Mouse (Mus musculus) neural tube, embryonic 15.5 days (tissue): ENCODE measurements around the gene Mga. TPM values are rescaled to one million over a fixed set of nuclear protein-coding genes. Genes with fewer than 3 reads are reported as not detected.

Source experiments
- ATAC-seq: fragments of 200-750 bp; cut with Nextera tagmentation; 2 replicates; pipeline ENCODE4 v1.8.0; 2017; ENCODE audit warnings: mild to moderate bottlenecking, moderate TSS enrichment, moderate library complexity; ENCODE audit not compliant: low FRiP score
- H3K27ac ChIP-seq: fragments of 300-500 bp; sonication (generic); replicated peaks from 2 replicates; pipeline ENCODE4 v1.5.1; 2015; ENCODE audit warnings: mild to moderate bottlenecking, inconsistent platforms
- H3K27me3 ChIP-seq: fragments of 300-500 bp; sonication (generic); replicated peaks from 2 replicates; pipeline ENCODE4 v1.6.1; 2015; ENCODE audit warnings: inconsistent platforms
- H3K36me3 ChIP-seq: fragments of 300-500 bp; sonication (generic); 2 replicates; pipeline ENCODE4 v1.6.1; 2015; ENCODE audit warnings: inconsistent platforms
- H3K4me1 ChIP-seq: fragments of 300-500 bp; sonication (generic); 2 replicates; pipeline ENCODE4 v1.6.1; 2015; ENCODE audit warnings: inconsistent platforms
- H3K4me2 ChIP-seq: fragments of 300-500 bp; sonication (generic); 2 replicates; pipeline ENCODE4 v1.6.1; 2015; ENCODE audit warnings: inconsistent platforms, mild to moderate bottlenecking, moderate library complexity
- H3K4me3 ChIP-seq: fragments of 300-500 bp; sonication (generic); replicated peaks from 2 replicates; pipeline ENCODE4 v1.5.1; 2015; ENCODE audit warnings: mild to moderate bottlenecking, inconsistent platforms
- H3K9ac ChIP-seq: fragments of 300-500 bp; sonication (generic); replicated peaks from 2 replicates; pipeline ENCODE4 v1.6.1; 2015; ENCODE audit warnings: mild to moderate bottlenecking, inconsistent platforms
- H3K9me3 ChIP-seq: fragments of 300-500 bp; sonication (generic); replicated peaks from 2 replicates; pipeline ENCODE4 v1.6.1; 2016; ENCODE audit warnings: inconsistent platforms
- whole genome bisulfite sequencing: fragments of 180-500 bp; shearing (Covaris S2); methylation state at CpG from one replicate; pipeline ENCODE4 v1.1.7; 2015; ENCODE audit warnings: mixed read lengths; 5-methylcytosine and 5-hydroxymethylcytosine counted together
- polyA plus RNA-seq: library from polyadenylated mRNA; unstranded; fragments of >200 nt; fragmentation: Nextera tagmentation; extraction: Ambion mirVana; gene quantifications from 2 replicates; pipeline ENCODE4 v1.2.1, GENCODE M21; 2015

Gene Mga
- polyA plus RNA-seq, 1 experiment from 2014 or later, result 25.4 TPM

DNA sequence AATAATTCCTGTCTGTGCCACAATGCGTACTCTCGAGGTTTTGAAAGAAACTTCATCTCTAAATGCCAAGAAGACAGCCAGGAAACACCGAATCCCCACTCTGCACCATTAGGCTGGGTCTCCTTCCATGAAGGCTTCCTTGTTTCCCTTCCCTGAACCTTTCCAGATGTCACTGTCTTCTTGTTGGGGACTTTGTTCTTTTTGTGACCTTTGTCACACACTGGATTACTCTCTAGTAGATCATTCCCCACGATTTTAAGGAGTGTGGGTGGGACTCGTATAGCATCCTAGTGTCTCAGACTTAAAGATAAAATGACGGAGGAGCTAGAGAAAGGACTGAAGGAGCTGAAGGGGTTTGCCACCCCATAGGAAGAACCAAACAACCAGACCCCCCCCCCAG is 93.9 kb downstream of the Mga start:
- Histone ChIP-seq H3K9ac (no peak overlapping the region), H3K27me3 (no peaks in the 10 kb centered on the region), H3K4me3 (no peak overlapping the region), H3K4me2 (no peak overlapping the region), H3K27ac (no peak overlapping the region), H3K4me1 (peaks cover 11% of the 10 kb centered on the region; the same call in 1 of the 2 replicates), H3K9me3 (no peaks in the 10 kb centered on the region), H3K36me3 (peaks cover 3% of the 10 kb centered on the region; the same call in 1 of the 2 replicates)
- no peak for ATAC-seq
- WGBS, result 84% methylated on average over 6 of the region's 6 CpGs

DNA sequence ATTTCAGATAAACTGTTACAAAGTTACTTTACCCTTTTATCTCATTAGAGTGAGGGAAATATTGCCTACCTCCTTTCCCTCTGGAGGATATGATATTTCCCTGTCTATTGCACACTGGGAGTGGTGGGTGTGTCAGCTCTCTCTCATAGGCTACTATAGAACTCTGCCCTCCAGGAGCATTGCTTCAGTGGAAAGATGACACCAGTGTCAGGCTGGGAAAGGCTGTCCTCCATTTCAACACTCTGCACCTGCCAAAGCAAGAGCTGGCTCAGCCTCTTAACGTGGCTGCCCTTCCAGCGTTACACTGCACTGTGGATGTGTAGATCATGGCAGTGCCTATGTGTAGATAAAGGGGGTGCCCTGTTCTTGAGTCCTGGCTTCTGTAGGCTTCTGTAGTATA is 95.3 kb downstream of the Mga start:
- no peak overlapping the region for H3K4me3 ChIP-seq
- H3K4me1 ChIP-seq, result peaks cover 19% of the 10 kb centered on the region; the same call in 1 of the 2 replicates
- no peak for ATAC-seq
- H3K9ac ChIP-seq, result no peak overlapping the region
- no peak overlapping the region for H3K4me2 ChIP-seq
- WGBS, result 95% methylated on average over 2 of the region's 2 CpGs
- no peaks in the 10 kb centered on the region for H3K9me3 ChIP-seq
- 0 out of 2 replicates have a peak, but pooled peaks cover 3% of the 10 kb centered on the region for H3K36me3 ChIP-seq
- H3K27me3 ChIP-seq, result no peaks in the 10 kb centered on the region
- no peak overlapping the region for H3K27ac ChIP-seq

DNA sequence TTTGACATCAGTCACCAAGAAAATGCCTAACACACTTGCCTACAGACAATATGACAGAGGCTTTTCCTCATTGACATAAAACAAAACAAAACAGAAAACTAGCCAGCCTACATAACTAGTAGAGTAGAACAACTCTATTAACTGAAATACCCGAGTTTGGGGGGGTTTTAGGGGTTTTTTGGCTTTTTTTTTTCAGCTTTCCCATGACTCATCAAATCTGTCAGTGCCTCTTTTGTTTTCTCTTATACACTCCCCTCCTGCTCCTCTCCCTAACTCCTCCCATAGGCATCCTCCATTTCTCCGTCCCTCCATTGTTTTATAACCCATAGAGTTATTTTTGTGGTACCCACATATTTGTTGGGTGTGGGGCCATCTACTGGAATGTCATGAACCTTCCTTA is 96.5 kb downstream of the Mga start:
- no peak for ATAC-seq
- Histone ChIP-seq H3K27me3 (no peaks in the 10 kb centered on the region), H3K36me3 (0 out of 2 replicates have a peak, but pooled peaks cover 6% of the 10 kb centered on the region), H3K4me1 (peaks cover 19% of the 10 kb centered on the region; the same call in 1 of the 2 replicates), H3K9me3 (no peaks in the 10 kb centered on the region), H3K27ac (no peak overlapping the region), H3K9ac (no peak overlapping the region), H3K4me3 (no peak overlapping the region), H3K4me2 (no peak overlapping the region)
- WGBS, result 53% methylated on average over 2 of the region's 2 CpGs

DNA sequence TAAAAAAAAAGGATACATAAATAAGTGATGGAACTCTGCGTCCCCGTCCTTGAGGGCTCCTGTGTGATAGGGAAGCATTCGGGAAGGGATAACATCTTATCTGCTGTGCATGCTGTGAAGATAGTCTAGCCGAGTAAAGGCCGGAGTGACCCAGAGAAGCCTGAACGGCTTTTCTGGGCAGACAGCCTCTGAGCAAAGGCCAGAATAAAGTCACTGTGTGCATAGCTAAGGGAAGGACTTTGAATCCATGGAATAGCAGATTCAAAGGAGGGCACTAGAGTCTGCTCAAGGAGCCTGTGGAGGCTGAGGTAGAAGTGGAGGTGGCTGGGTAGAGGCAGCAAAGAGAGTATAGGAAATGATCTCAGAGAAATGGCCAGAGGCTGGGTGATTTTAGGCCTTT is 97.8 kb downstream of the Mga start:
- H3K9ac ChIP-seq, result no peak overlapping the region
- H3K36me3 ChIP-seq, result peaks cover 15% of the 10 kb centered on the region; the same call in 1 of the 2 replicates
- H3K4me3 ChIP-seq, result no peak overlapping the region
- H3K27me3 ChIP-seq, result no peaks in the 10 kb centered on the region
- WGBS, result 92% methylated on average over 6 of the region's 6 CpGs
- peaks cover 19% of the 10 kb centered on the region; the same call in 1 of the 2 replicates for H3K4me1 ChIP-seq
- H3K9me3 ChIP-seq, result no peaks in the 10 kb centered on the region
- no peak overlapping the region for H3K4me2 ChIP-seq
- H3K27ac ChIP-seq, result peak overlapping the region; percentile 68
- ATAC-seq, result no peak

DNA sequence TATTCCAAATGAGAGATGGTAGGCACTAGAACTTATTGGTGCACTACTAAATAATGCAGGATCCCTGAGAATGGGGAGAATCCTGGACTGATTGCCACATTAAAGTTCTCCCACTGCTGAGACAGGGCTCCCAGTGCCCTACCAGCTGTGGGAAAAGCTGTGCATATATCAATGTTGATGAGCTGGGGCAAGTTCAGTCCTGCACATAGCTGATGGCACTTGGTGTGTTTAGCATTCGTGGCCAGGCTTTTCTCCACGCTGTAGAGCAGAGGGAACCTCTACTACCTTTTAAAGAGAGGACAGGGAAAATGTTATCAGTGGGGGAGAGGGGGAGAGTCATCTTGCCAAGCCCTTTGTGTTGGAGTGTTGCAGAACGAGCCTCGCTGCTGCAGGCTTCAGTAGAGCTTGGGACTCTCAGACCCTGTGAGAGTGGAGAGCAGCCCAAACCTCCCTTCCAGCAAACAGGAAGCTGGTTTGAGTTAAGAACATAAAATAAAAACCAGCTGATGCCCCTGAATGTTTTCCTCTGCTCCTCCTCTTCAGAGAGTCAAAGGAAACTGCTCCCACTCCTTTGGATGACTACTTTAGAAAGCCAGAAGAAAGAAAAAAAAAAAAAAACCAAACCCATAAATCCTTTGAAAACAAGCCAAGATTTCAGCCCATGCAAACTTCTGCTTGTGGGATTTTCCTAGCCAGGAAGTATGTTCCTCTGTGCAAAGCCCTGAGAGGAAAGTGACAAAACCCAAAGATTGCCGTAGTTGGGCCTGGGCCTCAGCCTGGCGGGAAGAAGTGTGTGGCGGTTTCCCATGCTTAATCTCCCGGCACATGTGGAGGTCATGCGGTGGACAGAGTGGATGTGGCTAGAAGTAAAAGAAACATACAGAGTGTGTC is 98.6 kb downstream of the Mga start:
- no peaks in the 10 kb centered on the region for H3K9me3 ChIP-seq
- no peak overlapping the region for H3K9ac ChIP-seq
- H3K36me3 ChIP-seq, result peaks cover 19% of the 10 kb centered on the region; the same call in 1 of the 2 replicates
- ATAC-seq, result no peak
- 63% methylated on average over 9 of the region's 9 CpGs for WGBS
- no peak overlapping the region for H3K4me3 ChIP-seq
- peaks cover 19% of the 10 kb centered on the region; the same call in 1 of the 2 replicates for H3K4me1 ChIP-seq
- H3K27me3 ChIP-seq, result no peaks in the 10 kb centered on the region
- H3K4me2 ChIP-seq, result no peak overlapping the region
- H3K27ac ChIP-seq, result peak overlapping the region; percentile 68

DNA sequence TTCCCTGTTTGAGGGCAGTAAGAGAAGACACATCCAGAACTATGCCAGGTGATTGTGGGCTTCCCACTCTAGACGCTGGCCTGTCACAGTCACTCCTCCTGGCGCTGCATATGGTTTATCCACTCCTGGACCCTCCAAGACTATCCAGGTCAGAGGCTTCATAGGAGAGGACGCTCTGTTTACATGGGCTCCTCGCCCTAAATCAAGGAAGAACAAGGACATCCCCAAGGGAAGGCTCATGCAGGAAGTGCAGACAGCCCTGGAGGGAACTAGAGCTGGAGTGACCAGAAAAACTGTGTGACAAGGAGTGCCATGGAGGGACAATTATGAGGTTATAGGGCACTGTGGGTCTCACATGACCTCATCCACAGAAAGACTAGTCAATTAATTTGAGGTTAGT is 100.3 kb downstream of the Mga start:
- 85% methylated on average over 4 of the region's 4 CpGs for WGBS
- H3K9ac ChIP-seq, result no peak overlapping the region
- no peak for ATAC-seq
- peaks cover 21% of the 10 kb centered on the region; the same call in 1 of the 2 replicates for H3K36me3 ChIP-seq
- no peaks in the 10 kb centered on the region for H3K27me3 ChIP-seq
- no peak overlapping the region for H3K4me3 ChIP-seq
- no peaks in the 10 kb centered on the region for H3K9me3 ChIP-seq
- H3K4me1 ChIP-seq, result peaks cover 24% of the 10 kb centered on the region; the same call in 1 of the 2 replicates
- no peak overlapping the region; the same call in 1 of the 2 replicates for H3K27ac ChIP-seq
- H3K4me2 ChIP-seq, result no peak overlapping the region

DNA sequence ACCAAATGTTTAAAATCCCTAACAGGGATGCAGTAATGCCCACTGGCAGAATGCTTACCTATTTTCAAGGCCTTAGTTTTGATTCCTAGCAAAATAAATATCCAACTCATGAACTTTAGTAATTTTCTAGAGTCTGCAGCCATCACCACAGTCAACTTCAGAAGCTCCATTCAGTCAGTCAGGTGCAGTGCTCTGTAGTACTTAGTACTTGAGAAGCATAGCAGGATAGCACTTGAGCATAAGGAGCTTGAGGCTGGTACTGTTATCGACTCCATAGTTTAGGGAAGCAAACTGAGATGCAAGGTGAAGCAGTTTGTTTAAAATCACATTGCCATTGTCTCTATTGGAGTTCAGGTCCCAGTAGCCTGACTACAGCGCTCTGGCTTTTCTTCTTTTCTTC is 102.7 kb downstream of the Mga start:
- H3K27me3 ChIP-seq, result no peaks in the 10 kb centered on the region
- peaks cover 25% of the 10 kb centered on the region; the same call in 1 of the 2 replicates for H3K36me3 ChIP-seq
- H3K4me2 ChIP-seq, result no peak overlapping the region
- no peak overlapping the region for H3K9ac ChIP-seq
- no peak overlapping the region for H3K4me3 ChIP-seq
- 98% methylated on average over 2 of the region's 2 CpGs for WGBS
- H3K27ac ChIP-seq, result no peak overlapping the region
- ATAC-seq, result no peak
- H3K4me1 ChIP-seq, result peaks cover 23% of the 10 kb centered on the region; the same call in 1 of the 2 replicates
- H3K9me3 ChIP-seq, result no peaks in the 10 kb centered on the region

DNA sequence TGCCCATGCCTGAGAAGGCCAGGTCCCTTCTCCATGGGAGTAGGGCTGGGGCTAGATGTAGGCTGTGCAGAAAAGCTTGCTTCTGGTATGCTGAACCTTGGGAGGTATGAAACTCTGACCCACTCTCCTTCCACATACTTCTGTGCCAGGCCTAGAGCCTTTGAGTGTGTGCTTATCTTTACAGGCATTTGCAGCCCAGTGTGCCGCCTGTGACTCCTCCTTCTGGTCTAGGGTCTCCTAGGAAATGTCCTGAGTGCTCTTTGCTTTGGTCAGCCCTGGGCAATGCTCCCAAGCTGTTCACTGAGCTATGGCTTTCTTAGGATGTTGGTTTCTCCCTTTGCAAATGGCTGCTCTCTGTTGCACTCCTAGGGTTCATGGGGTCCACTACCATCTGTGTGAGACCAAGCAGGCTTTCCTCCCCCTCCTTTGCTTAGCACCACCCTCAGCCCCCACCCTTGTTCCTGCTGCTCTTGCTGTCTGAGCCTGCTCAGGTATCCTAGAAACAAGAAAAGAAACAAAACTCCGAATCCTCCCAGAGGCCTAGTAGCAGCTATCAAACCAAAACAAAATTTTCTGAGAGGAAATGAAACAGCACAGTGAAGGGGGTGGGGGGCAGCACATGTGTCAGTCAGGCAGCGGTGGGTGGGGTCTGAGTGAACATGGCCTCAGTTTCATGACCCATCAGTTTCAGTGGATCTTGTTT is 104.0 kb downstream of the Mga start:
- no peak for ATAC-seq
- peaks cover 12% of the 10 kb centered on the region; the same call in 1 of the 2 replicates for H3K4me1 ChIP-seq
- no peak overlapping the region for H3K4me2 ChIP-seq
- H3K9me3 ChIP-seq, result no peaks in the 10 kb centered on the region
- H3K4me3 ChIP-seq, result no peak overlapping the region
- H3K36me3 ChIP-seq, result peaks cover 25% of the 10 kb centered on the region
- no peak overlapping the region for H3K27ac ChIP-seq
- no peak overlapping the region for H3K9ac ChIP-seq
- H3K27me3 ChIP-seq, result no peaks in the 10 kb centered on the region
- WGBS, result 80% methylated on average over 3 of the region's 3 CpGs

DNA sequence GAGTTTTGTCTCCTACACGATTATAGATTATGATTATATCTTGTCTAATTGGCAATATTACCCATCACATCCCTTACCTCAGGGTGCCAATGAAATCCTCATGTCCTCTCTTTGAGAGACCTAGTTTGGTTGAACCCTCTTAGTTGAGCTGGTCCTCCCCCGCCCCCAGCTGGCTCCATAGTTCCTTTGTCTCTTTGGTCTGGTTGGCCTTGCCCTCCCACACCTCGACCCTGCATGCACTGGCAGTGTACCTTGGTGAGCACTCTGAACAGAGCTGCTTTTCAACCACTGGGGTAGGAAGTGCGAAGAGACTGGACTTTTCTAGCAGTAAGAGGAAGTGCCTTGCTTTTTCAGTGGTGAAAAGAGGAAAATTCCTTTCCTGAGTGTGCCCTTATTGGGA is 104.9 kb downstream of the Mga start:
- H3K27ac ChIP-seq, result no peak overlapping the region
- no peaks in the 10 kb centered on the region for H3K9me3 ChIP-seq
- no peaks in the 10 kb centered on the region for H3K27me3 ChIP-seq
- ATAC-seq, result no peak
- no peak overlapping the region for H3K9ac ChIP-seq
- WGBS, result 80% methylated on average over 4 of the region's 4 CpGs
- 0 out of 2 replicates have a peak, but pooled peaks cover 8% of the 10 kb centered on the region for H3K4me1 ChIP-seq
- H3K4me2 ChIP-seq, result no peak overlapping the region
- H3K36me3 ChIP-seq, result peaks cover 25% of the 10 kb centered on the region
- no peak overlapping the region for H3K4me3 ChIP-seq

DNA sequence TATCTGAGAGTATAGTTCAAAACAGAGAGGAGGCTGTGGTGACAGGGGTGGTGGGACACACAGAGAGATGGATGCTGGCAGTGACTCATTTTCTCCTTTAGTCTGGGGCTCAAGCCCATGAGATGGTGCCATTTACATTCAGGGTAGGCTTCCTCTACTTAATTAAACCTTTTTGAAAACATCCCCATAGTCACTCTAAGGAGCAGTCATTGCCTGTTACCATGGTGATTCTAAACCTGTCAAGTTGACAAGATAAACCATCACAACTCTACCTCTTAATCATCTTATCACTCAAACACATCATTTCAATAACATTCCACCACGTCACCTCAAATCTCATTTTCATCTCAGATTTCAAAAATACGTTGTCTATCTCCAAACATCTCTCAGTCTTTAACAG is 106.9 kb downstream of the Mga start:
- WGBS, result 91% methylated on average over 2 of the region's 2 CpGs

DNA sequence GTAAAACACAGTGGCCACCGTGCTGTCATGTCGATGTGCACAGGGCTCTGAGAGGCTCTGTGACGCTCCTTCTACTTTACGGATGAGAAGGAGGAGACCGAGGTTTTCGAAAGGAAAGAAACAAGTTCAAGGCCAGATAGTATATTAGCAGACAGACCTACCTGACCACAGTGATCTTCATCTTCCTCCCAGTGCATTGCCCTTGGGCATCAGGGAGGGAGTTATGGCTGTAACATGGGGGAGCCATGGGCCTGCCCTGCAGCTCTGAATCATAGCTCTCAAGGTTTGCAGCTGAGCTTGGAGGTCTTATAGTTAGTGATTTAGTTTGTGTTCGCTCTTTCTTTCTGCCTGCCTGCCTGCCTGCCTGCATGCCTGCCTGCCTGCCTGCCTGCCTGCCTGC is 109.7 kb downstream of the Mga start:
- no peak overlapping the region for H3K4me2 ChIP-seq
- peaks cover 9% of the 10 kb centered on the region for H3K36me3 ChIP-seq
- H3K9me3 ChIP-seq, result no peaks in the 10 kb centered on the region
- H3K27me3 ChIP-seq, result no peaks in the 10 kb centered on the region
- H3K9ac ChIP-seq, result no peak overlapping the region
- H3K27ac ChIP-seq, result no peak overlapping the region
- ATAC-seq, result no peak
- WGBS, result 97% methylated on average over 7 of the region's 7 CpGs
- no peaks in the 10 kb centered on the region for H3K4me1 ChIP-seq
- H3K4me3 ChIP-seq, result no peak overlapping the region

More for the DNA sequence above, 106.9 kb downstream of the Mga start:
- H3K27ac ChIP-seq, result no peak overlapping the region
- H3K9me3 ChIP-seq, result no peaks in the 10 kb centered on the region
- H3K36me3 ChIP-seq, result peaks cover 25% of the 10 kb centered on the region
- H3K27me3 ChIP-seq, result no peaks in the 10 kb centered on the region
- 0 out of 2 replicates have a peak, but pooled peaks cover 5% of the 10 kb centered on the region for H3K4me1 ChIP-seq
- no peak overlapping the region for H3K4me3 ChIP-seq
- no peak overlapping the region for H3K9ac ChIP-seq
- H3K4me2 ChIP-seq, result no peak overlapping the region
- ATAC-seq, result no peak
